ENCODE assay signal across 9 mouse cellular contexts in the genomic region with DNA sequence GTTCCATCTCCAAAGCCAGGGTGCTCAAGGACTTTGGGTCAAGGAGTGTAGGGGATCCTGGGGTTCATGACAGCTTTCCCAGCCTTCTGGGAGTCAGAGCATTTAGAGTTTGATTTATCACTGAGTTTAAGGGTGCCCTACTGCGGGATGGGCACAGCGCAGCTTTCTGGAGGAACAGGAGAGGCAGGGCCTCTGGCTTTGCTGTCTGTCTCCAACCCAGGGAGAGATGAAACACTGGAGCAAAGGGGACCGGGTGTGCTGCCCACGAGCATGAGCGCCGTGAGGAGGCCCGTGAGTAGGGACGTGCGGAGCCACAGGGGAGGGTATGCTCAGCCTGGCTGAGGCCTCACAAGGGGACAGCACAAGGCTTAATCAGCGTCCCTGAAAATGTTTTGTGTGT.
DNase-seq lines count a peak whose midpoint lies in the region; ATAC-seq and TF ChIP-seq lines count a peak whose summit lies in the region.
"Had no signal": no experiment of that assay in that cellular context is flagged by ENCODE, and none has a peak within 500 bp of the region (broad histone marks: within the 10 kb centered on the region; RNA-seq: fewer than 3 reads in every experiment).

No protein-coding gene starts in this region.

- WGBS in forebrain, embryonic 12.5 days: 72% methylated on average over 10 of the region's 10 CpGs
- 74% methylated on average over 10 of the region's 10 CpGs for WGBS in forebrain, postnatal 0 days
- 52% methylated on average over 10 of the region's 10 CpGs for WGBS in lung, embryonic 16.5 days
- 56% methylated on average over 10 of the region's 10 CpGs for WGBS in intestine, embryonic 14.5 days
- 64% methylated on average over 10 of the region's 10 CpGs for WGBS in small intestine, adult 2 months
- WGBS in thymus, adult 2 months: 87% methylated on average over 10 of the region's 10 CpGs

- no peak for TF ChIP-seq POLR2A in small intestine, adult 2 months (IDR thresholded peaks at IDR 0.05; ENCODE audit: low read depth, low read length)
- no peak for TF ChIP-seq POLR2A in thymus, adult 2 months (IDR thresholded peaks at IDR 0.05; ENCODE audit: control insufficient read depth, extremely low read depth, insufficient read depth, low read length, poor library complexity)

- no peak overlapping the region for H3K27ac ChIP-seq in forebrain, embryonic 12.5 days
- no peak overlapping the region for H3K27ac ChIP-seq in forebrain, postnatal 0 days (ENCODE audit: low read depth, low read length)
- peak overlapping the region; percentile 98 for H3K27ac ChIP-seq in lung, embryonic 16.5 days (ENCODE audit: low read length)
- H3K27ac ChIP-seq in intestine, embryonic 14.5 days (ENCODE audit: low read depth): peak overlapping the region; percentile 97
- H3K27ac ChIP-seq in small intestine, adult 2 months (ENCODE audit: insufficient read depth, low read depth, low read length): peak overlapping the region; percentile 97
- no peak overlapping the region for H3K27ac ChIP-seq in thymus, adult 2 months (ENCODE audit: control insufficient read depth, insufficient read depth, low read length)
- H3K27ac ChIP-seq in layer of hippocampus, adult 2 months: no peak overlapping the region

- DNase-seq in forebrain, postnatal 0 days: no peak
- DNase-seq in lung, postnatal 25 days (ENCODE audit: low spot score): no peak
- no peak for DNase-seq in intestine, embryonic 14.5 days (ENCODE audit: low spot score)
- DNase-seq in thymus, adult 2 months: no peak
- no peak for DNase-seq in layer of hippocampus, adult 2 months (ENCODE audit: low spot score in 2 of 2)
- DNase-seq: embryo, embryonic 11 days had no signal

- no peak overlapping the region for H3K4me3 ChIP-seq in forebrain, embryonic 12.5 days (replicated peaks)
- no peak overlapping the region for H3K4me3 ChIP-seq in forebrain, postnatal 0 days (ENCODE audit: low read depth, low read length)
- no peak overlapping the region for H3K4me3 ChIP-seq in lung, embryonic 16.5 days (ENCODE audit: low read length)
- H3K4me3 ChIP-seq in intestine, embryonic 14.5 days (ENCODE audit: low read depth, low read length): no peak overlapping the region
- peak overlapping the region; percentile 80 for H3K4me3 ChIP-seq in small intestine, adult 2 months (ENCODE audit: low read depth, low read length)
- H3K4me3 ChIP-seq in thymus, adult 2 months (ENCODE audit: control insufficient read depth, insufficient read depth, low read length): no peak overlapping the region
- no peak overlapping the region for H3K4me3 ChIP-seq in layer of hippocampus, adult 2 months

- no peaks in the 10 kb centered on the region for H3K36me3 ChIP-seq in forebrain, embryonic 12.5 days (replicated peaks)
- no peaks in the 10 kb centered on the region for H3K36me3 ChIP-seq in forebrain, postnatal 0 days (ENCODE audit: insufficient read depth)
- H3K36me3 ChIP-seq in lung, embryonic 16.5 days (ENCODE audit: control insufficient read depth, insufficient read depth, low read length): no peaks in the 10 kb centered on the region
- H3K36me3 ChIP-seq in intestine, embryonic 14.5 days (ENCODE audit: control insufficient read depth, insufficient read depth, low read length): no peaks in the 10 kb centered on the region
- no peaks in the 10 kb centered on the region for H3K36me3 ChIP-seq in small intestine, adult 2 months (ENCODE audit: control insufficient read depth, insufficient read depth, low read length)
- no peaks in the 10 kb centered on the region for H3K36me3 ChIP-seq in thymus, adult 2 months (ENCODE audit: control insufficient read depth, insufficient read depth, low read length)

- TF ChIP-seq CTCF in forebrain, postnatal 0 days (IDR thresholded peaks at IDR 0.05; ENCODE audit: low read depth): no peak
- no peak for TF ChIP-seq CTCF in small intestine, adult 2 months (IDR thresholded peaks at IDR 0.05; ENCODE audit: extremely low read depth, insufficient read length, insufficient replicate concordance, low read depth, low read length)
- no peak for TF ChIP-seq CTCF in thymus, adult 2 months (IDR thresholded peaks at IDR 0.05; ENCODE audit: borderline replicate concordance, control insufficient read depth, extremely low read depth, insufficient read depth, low read length, poor library complexity)
- TF ChIP-seq CTCF in layer of hippocampus, adult 2 months (conservative IDR thresholded peaks at IDR 0.05): no peak

- no peak for ATAC-seq in forebrain, embryonic 12.5 days (ENCODE audit: low FRiP score)
- ATAC-seq in forebrain, postnatal 0 days: no peak
- no peak for ATAC-seq in lung, embryonic 16.5 days (ENCODE audit: low read depth)
- ATAC-seq in intestine, embryonic 14.5 days (replicated peaks; ENCODE audit: low FRiP score, low TSS enrichment, low read depth): no peak

- H3K27me3 ChIP-seq in forebrain, embryonic 12.5 days: 0 out of 2 replicates have a peak, but pooled peaks cover 3% of the 10 kb centered on the region
- no peaks in the 10 kb centered on the region for H3K27me3 ChIP-seq in forebrain, postnatal 0 days (ENCODE audit: insufficient read depth, low read length)
- H3K27me3 ChIP-seq in lung, embryonic 16.5 days (ENCODE audit: control insufficient read depth, insufficient read depth, low read depth, low read length): no peaks in the 10 kb centered on the region
- no peaks in the 10 kb centered on the region for H3K27me3 ChIP-seq in intestine, embryonic 14.5 days (replicated peaks; ENCODE audit: control insufficient read depth, insufficient read depth, low read length)
- no peaks in the 10 kb centered on the region for H3K27me3 ChIP-seq in small intestine, adult 2 months (ENCODE audit: control insufficient read depth, insufficient read depth, low read length)
- H3K27me3 ChIP-seq in thymus, adult 2 months (ENCODE audit: control insufficient read depth, insufficient read depth, low read length): no peaks in the 10 kb centered on the region

- 0 out of 2 replicates have a peak overlapping the region, but pooled peaks have one; percentile 70 for H3K9ac ChIP-seq in forebrain, embryonic 12.5 days
- H3K9ac ChIP-seq in forebrain, postnatal 0 days: no peak overlapping the region
- peak overlapping the region; percentile 72 for H3K9ac ChIP-seq in lung, embryonic 16.5 days (ENCODE audit: low read length)
- no peak overlapping the region for H3K9ac ChIP-seq in intestine, embryonic 14.5 days (ENCODE audit: low read length)

- H3K9me3 ChIP-seq in forebrain, embryonic 12.5 days: no peaks in the 10 kb centered on the region
- no peaks in the 10 kb centered on the region for H3K9me3 ChIP-seq in forebrain, postnatal 0 days (ENCODE audit: low read length)
- H3K9me3 ChIP-seq in lung, embryonic 16.5 days (ENCODE audit: control insufficient read depth, low read length): no peaks in the 10 kb centered on the region
- no peaks in the 10 kb centered on the region for H3K9me3 ChIP-seq in intestine, embryonic 14.5 days (ENCODE audit: control insufficient read depth, low read length)

- H3K4me1 ChIP-seq in forebrain, embryonic 12.5 days: peaks cover 40% of the 10 kb centered on the region
- H3K4me1 ChIP-seq in forebrain, postnatal 0 days (ENCODE audit: insufficient read depth): no peaks in the 10 kb centered on the region; the same call in 1 of the 2 replicates
- H3K4me1 ChIP-seq in lung, embryonic 16.5 days (replicated peaks; ENCODE audit: control insufficient read depth, insufficient read depth, low read length): peaks cover 79% of the 10 kb centered on the region
- H3K4me1 ChIP-seq in intestine, embryonic 14.5 days (replicated peaks; ENCODE audit: control insufficient read depth, insufficient read depth, low read length): peaks cover 58% of the 10 kb centered on the region
- peaks cover 49% of the 10 kb centered on the region for H3K4me1 ChIP-seq in small intestine, adult 2 months (ENCODE audit: control insufficient read depth, insufficient read depth, insufficient read length, low read length)
- H3K4me1 ChIP-seq in thymus, adult 2 months (replicated peaks; ENCODE audit: control insufficient read depth, insufficient read depth, low read length): peaks cover 23% of the 10 kb centered on the region

- H3K4me2 ChIP-seq in forebrain, embryonic 12.5 days: peak overlapping the region; percentile 84; the same call in 1 of the 2 replicates
- H3K4me2 ChIP-seq in forebrain, postnatal 0 days (ENCODE audit: low read depth): no peak overlapping the region
- no peak overlapping the region for H3K4me2 ChIP-seq in lung, embryonic 16.5 days (ENCODE audit: low read depth, low read length)
- peak overlapping the region; percentile 72 for H3K4me2 ChIP-seq in intestine, embryonic 14.5 days (ENCODE audit: low read length)

Comparison
In these comparisons a context has a peak if more than half of its experiments do, and no peak if none do; other contexts are left out.
1. H3K4me2 ChIP-seq: peak in forebrain, embryonic 12.5 days (single experiment) and intestine, embryonic 14.5 days (single experiment); none in forebrain, postnatal 0 days (single experiment) and lung, embryonic 16.5 days (single experiment).
2. H3K9ac ChIP-seq: peak in forebrain, embryonic 12.5 days (single experiment) and lung, embryonic 16.5 days (single experiment); none in forebrain, postnatal 0 days (single experiment) and intestine, embryonic 14.5 days (single experiment).
3. H3K27ac ChIP-seq: peak in lung, embryonic 16.5 days (single experiment), intestine, embryonic 14.5 days (single experiment) and small intestine, adult 2 months (single experiment); none in forebrain, embryonic 12.5 days (single experiment), forebrain, postnatal 0 days (single experiment), thymus, adult 2 months (single experiment) and layer of hippocampus, adult 2 months (single experiment).